Mouse (Mus musculus) testis, adult 10 weeks (tissue): ENCODE data around the gene Gm17359. TPM values are rescaled to one million over a fixed set of nuclear protein-coding genes. Genes with fewer than 3 reads are reported as not detected.

ENCODE experiments used
- polyA plus RNA-seq: library from polyadenylated mRNA; stranded (reverse); fragments of 350-450 nt; fragmentation: Illumina TruSeq; extraction: RNeasy Lipid Tissue Mini Kit (QIAGEN cat#74804); gene quantifications from one replicate; pipeline ENCODE4 v1.2.3, GENCODE M21; 2014; ENCODE audit warnings: low read depth, low replicate concordance

Gene Gm17359
- 576 TPM for polyA plus RNA-seq

DNA sequence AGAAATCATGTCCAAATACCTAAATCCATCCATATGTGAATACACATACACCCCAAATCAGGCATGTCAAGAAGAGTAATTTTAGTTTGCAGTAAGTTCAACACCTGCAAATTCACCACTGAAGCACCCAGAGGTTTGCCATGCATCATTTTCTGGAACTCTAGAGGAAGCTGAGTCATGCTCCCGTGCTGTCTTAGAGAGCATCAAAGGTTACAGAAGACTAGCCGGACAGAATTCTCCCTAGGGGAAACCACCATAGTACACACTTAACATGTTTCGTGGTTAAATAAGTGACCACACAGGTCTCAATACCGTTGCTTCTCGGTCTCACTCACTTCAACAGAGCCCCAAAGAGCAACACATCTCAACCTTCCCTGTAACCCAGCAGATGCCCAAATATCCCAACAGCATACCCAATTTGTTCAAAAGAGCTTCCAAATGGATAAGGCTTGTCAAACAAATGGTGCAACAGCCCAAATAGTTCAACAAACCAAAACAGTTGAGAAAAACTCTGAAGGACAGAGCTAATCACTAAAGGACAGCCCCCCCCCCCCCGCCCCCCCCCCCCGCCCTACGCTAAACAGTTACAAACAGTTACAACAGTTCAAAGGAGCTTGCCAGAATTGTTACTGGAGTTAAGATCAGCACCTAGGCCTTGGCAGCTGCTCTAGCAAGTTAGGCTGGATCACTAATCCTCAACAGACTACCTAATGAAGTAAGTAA is at the start of gene Gm17359:
Gene Gm17359, plus strand, starts transcription at position 618 of the 723 bp plus-strand sequence.

Other genes starting within 250 kb of the Gm17359 start
- gene Rapgef2, start 50.1 kb upstream of the Gm17359 start, polyA plus RNA-seq, result 2.0 TPM
- gene Fnip2, start 231.1 kb downstream of the Gm17359 start, polyA plus RNA-seq, result 3.8 TPM